Mouse (Mus musculus): ENCODE results near the gene Pax6.

DNA sequence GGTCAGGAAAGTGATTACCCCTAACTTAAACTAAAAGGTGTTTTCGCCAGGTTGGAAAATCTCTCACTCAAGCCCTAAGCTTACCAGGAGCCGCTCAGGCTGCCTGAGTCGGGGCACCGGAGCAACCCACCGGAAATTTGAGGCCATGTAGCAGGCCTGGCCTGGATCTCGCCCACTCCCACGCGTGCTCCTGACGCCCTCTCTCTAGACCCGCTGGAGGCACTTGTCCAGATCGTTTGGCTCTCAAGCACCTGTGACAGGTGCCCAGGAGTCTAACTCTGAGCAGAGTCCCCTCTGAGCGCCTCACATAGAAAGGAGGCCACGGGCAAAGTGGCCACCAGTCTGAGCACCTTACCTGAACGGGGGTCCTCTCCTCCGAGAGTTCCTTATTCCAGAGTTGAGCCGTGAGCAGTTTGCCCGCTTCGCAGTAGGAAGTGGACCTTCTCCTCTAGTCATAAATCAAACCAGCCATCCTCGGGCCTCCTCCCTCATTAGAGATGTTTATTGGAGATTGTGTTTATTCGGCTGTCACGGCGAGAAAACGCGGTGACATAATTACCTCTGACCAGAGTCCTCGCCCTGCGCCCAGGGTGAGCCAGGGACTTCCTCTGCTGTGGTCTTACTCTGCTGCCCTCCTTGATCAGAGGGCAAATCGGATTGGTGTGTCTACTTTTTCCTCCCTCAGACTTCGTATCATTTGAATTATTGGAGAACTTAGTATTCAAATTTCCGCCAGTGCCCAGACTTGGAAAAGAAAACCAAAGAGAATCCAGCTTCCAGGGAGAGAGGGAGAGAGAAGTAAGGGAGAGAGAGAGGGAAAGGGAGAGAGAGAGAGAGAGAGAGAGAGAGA lies 1.4 kb downstream of the Pax6 start:
- TF ChIP-seq POLR2A (IDR thresholded peaks at IDR 0.05; ENCODE audit: low read depth, low read length), result no peak
- no peak for TF ChIP-seq CTCF (IDR thresholded peaks at IDR 0.05; ENCODE audit: extremely low read depth, insufficient read length, insufficient replicate concordance, low read depth, low read length)

All from small intestine, adult 2 months (tissue).